Mouse (Mus musculus) MEL (cell line): ENCODE measurements around the gene Lcn6.
"Not testable (repeated sequence)": the region's sequence is repeated elsewhere in the genome, so short reads cannot be mapped to it uniquely, and the experiment has no call there.

Experiments
- BHLHE40 ChIP-seq: IDR thresholded peaks from 2 replicates; pipeline ENCODE4 v1.6.1; 2012; ENCODE audit warnings: low read depth, mild to moderate bottlenecking, inconsistent platforms, low read length, improper control_type of control experiment, borderline replicate concordance
- CHD2 ChIP-seq: IDR thresholded peaks from 2 replicates; pipeline ENCODE4 v1.6.1; 2011; ENCODE audit warnings: low read length, improper control_type of control experiment
- CTCF ChIP-seq, 3 experiments: IDR thresholded peaks in 2 of 3; conservative IDR thresholded peaks in 1 of 3; 2 replicates each; pipeline ENCODE4 v1.5.1; 2011 to 2012; ENCODE audit warnings: low read length in 3 of 3, low read depth in 2 of 3, mild to moderate bottlenecking in 2 of 3, improper control_type of control experiment in 1 of 3, inconsistent platforms in 1 of 3, mixed read lengths in 1 of 3, moderate library complexity in 1 of 3; ENCODE audit not compliant: control insufficient read depth in 1 of 3, insufficient read depth in 1 of 3, poor library complexity in 1 of 3, severe bottlenecking in 1 of 3
- EP300 ChIP-seq, 2 experiments: IDR thresholded peaks; 2 replicates each; pipeline ENCODE4 v1.6.1; 2011; ENCODE audit warnings: improper control_type of control experiment in 2 of 2, low read length in 2 of 2, low read depth in 1 of 2, mild to moderate bottlenecking in 1 of 2
- GABPA ChIP-seq: IDR thresholded peaks from 2 replicates; pipeline ENCODE4 v1.6.1; 2012; ENCODE audit warnings: low read depth, mild to moderate bottlenecking, inconsistent platforms, low read length, improper control_type of control experiment, moderate library complexity
- MAFK ChIP-seq: IDR thresholded peaks from 2 replicates; pipeline ENCODE4 v1.6.1; 2011; ENCODE audit warnings: low read depth, mild to moderate bottlenecking, low read length, improper control_type of control experiment, borderline replicate concordance
- MAX ChIP-seq: IDR thresholded peaks from 2 replicates; pipeline ENCODE4 v1.6.1; 2011; ENCODE audit warnings: low read length, improper control_type of control experiment
- POLR2A ChIP-seq, 2 experiments: IDR thresholded peaks; 2 replicates each; pipeline ENCODE4 v1.6.1; 2011 to 2012; ENCODE audit warnings: low read length in 2 of 2, mild to moderate bottlenecking in 2 of 2, control low read depth in 1 of 2, improper control_type of control experiment in 1 of 2, low read depth in 1 of 2, moderate library complexity in 1 of 2; ENCODE audit not compliant: control insufficient read depth in 1 of 2, insufficient read depth in 1 of 2, poor library complexity in 1 of 2
- TAL1 ChIP-seq: IDR thresholded peaks from 2 replicates; pipeline ENCODE4 v1.6.1; 2012; ENCODE audit warnings: mild to moderate bottlenecking, inconsistent platforms, low read length, moderate library complexity, mixed read lengths
- USF1 ChIP-seq: IDR thresholded peaks from 2 replicates; pipeline ENCODE4 v1.6.1; 2014; ENCODE audit warnings: low read depth, mild to moderate bottlenecking, inconsistent platforms, low read length, improper control_type of control experiment, moderate library complexity

GRCm38 (mm10) chr2:25709056-25709455 is 32.5 kb downstream of the Lcn6 start:
- TF ChIP-seq TAL1; CTCF (IDR thresholded peaks at IDR 0.05 in 2 of 3, conservative IDR thresholded peaks at IDR 0.05 in 1 of 3; ENCODE audit: control insufficient read depth in 1 of 3, insufficient read depth in 1 of 3, low read depth in 2 of 3, low read length in 3 of 3, poor library complexity in 1 of 3, severe bottlenecking in 1 of 3); CHD2; EP300 (IDR thresholded peaks at IDR 0.05; ENCODE audit: low read depth in 1 of 2, low read length in 2 of 2); BHLHE40; POLR2A (IDR thresholded peaks at IDR 0.05; ENCODE audit: control insufficient read depth in 1 of 2, insufficient read depth in 1 of 2, low read depth in 1 of 2, low read length in 2 of 2, poor library complexity in 1 of 2); MAFK; USF1; MAX; GABPA: not testable (repeated sequence)
